Mouse (Mus musculus) sigmoid colon, adult 10 weeks (tissue): Measurements from ENCODE around the gene Gm2381. TPM values are rescaled to one million over a fixed set of nuclear protein-coding genes. Genes with fewer than 3 reads are reported as not detected.

ENCODE experiments used
- polyA plus RNA-seq: library from polyadenylated mRNA; stranded (reverse); fragments of 350-450 nt; fragmentation: Illumina TruSeq; extraction: RNeasy Lipid Tissue Mini Kit (QIAGEN cat#74804); gene quantifications from one replicate; pipeline ENCODE4 v1.2.3, GENCODE M21; 2014; ENCODE audit warnings: low read depth, low replicate concordance

The Gm2381 gene
- not detected for polyA plus RNA-seq

GRCm38 (mm10) chr7:42866801-42867458 lies at the start of gene Gm2381:
Gene Gm2381, minus strand, starts transcription at chr7:42867234.

GRCm38 (mm10) chr7:42793425-42793824 lies 73.6 kb downstream of the Gm2381 start, which contains the start of gene Vmn2r62:
Gene Vmn2r62, minus strand, starts transcription at chr7:42793525.

Other genes starting within 250 kb of the Gm2381 start
- gene Zfp976, start 224.6 kb downstream of the Gm2381 start, polyA plus RNA-seq = 29.7 TPM
- gene Zfp975, start 174.5 kb downstream of the Gm2381 start, polyA plus RNA-seq = 34.6 TPM
- gene Gm17067, start 140.2 kb downstream of the Gm2381 start, polyA plus RNA-seq = not detected
- gene Vmn2r62, start 73.7 kb downstream of the Gm2381 start, polyA plus RNA-seq = not detected
- gene Vmn2r63, start 66.6 kb upstream of the Gm2381 start, polyA plus RNA-seq = not detected
- gene Gm9268, start 151.5 kb upstream of the Gm2381 start, polyA plus RNA-seq = not detected
- gene Zfp936, start 247.0 kb upstream of the Gm2381 start, polyA plus RNA-seq = not detected